Mouse (Mus musculus): ENCODE data around the gene Ptpn3. TPM values are rescaled to one million over a fixed set of nuclear protein-coding genes. Genes with fewer than 3 reads are reported as not detected.
A peak's percentile ranks its signal among the peaks of the same experiment; 100 is the strongest.

Ptpn3 gene
- polyA plus RNA-seq, 1 experiment from 2014 or later: 1.5 TPM

- Histone ChIP-seq H3K27ac (peak overlapping the region; percentile 81), H3K9ac (no peak overlapping the region), H3K4me1 (replicated peaks) (peaks cover 40% of the 10 kb centered on the region), H3K27me3 (no peaks in the 10 kb centered on the region), H3K4me3 (no peak overlapping the region), H3K4me2 (no peak overlapping the region; the same call in 1 of the 2 replicates), H3K9me3 (replicated peaks) (no peaks in the 10 kb centered on the region), H3K36me3 (no peaks in the 10 kb centered on the region)
- ATAC-seq (replicated peaks; ENCODE audit: insufficient number of reproducible peaks, insufficient read depth, low FRiP score, low read depth): peak; percentile 68
- 28% methylated on average over 5 of the region's 5 CpGs for WGBS
These were observed 65.1 kb downstream of the Ptpn3 start for GRCm38 (mm10) chr4:57236513-57236912.

GRCm38 (mm10) chr4:57235741-57236140 lies 65.9 kb downstream of the Ptpn3 start:
- peak overlapping the region; percentile 81 for H3K27ac ChIP-seq

GRCm38 (mm10) chr4:57234348-57234747 lies 67.3 kb downstream of the Ptpn3 start:
- no peak overlapping the region for H3K27ac ChIP-seq
- no peak overlapping the region for H3K9ac ChIP-seq
- no peaks in the 10 kb centered on the region for H3K36me3 ChIP-seq
- no peak for ATAC-seq (replicated peaks; ENCODE audit: insufficient number of reproducible peaks, insufficient read depth, low FRiP score, low read depth)
- no peaks in the 10 kb centered on the region for H3K27me3 ChIP-seq
- H3K4me3 ChIP-seq: no peak overlapping the region
- H3K4me1 ChIP-seq (replicated peaks): peaks cover 20% of the 10 kb centered on the region
- no peak overlapping the region for H3K4me2 ChIP-seq
- H3K9me3 ChIP-seq (replicated peaks): no peaks in the 10 kb centered on the region
- WGBS: 83% methylated on average over 7 of the region's 7 CpGs

More at GRCm38 (mm10) chr4:57235741-57236140, 65.9 kb downstream of the Ptpn3 start:
- Histone ChIP-seq H3K9me3 (replicated peaks) (no peaks in the 10 kb centered on the region), H3K27me3 (no peaks in the 10 kb centered on the region), H3K36me3 (no peaks in the 10 kb centered on the region), H3K4me1 (replicated peaks) (peaks cover 34% of the 10 kb centered on the region), H3K4me3 (no peak overlapping the region), H3K9ac (no peak overlapping the region), H3K4me2 (no peak overlapping the region)
- WGBS: 91% methylated on average over 4 of the region's 4 CpGs
- ATAC-seq (replicated peaks; ENCODE audit: insufficient number of reproducible peaks, insufficient read depth, low FRiP score, low read depth): no peak

GRCm38 (mm10) chr4:57232439-57232838 lies 69.2 kb downstream of the Ptpn3 start:
- no peaks in the 10 kb centered on the region for H3K27me3 ChIP-seq
- no peaks in the 10 kb centered on the region for H3K36me3 ChIP-seq
- H3K4me1 ChIP-seq (replicated peaks): peaks cover 13% of the 10 kb centered on the region
- WGBS: 94% methylated on average over 8 of the region's 8 CpGs
- ATAC-seq (replicated peaks; ENCODE audit: insufficient number of reproducible peaks, insufficient read depth, low FRiP score, low read depth): no peak
- no peak overlapping the region for H3K27ac ChIP-seq
- no peak overlapping the region for H3K9ac ChIP-seq
- no peak overlapping the region for H3K4me2 ChIP-seq
- H3K9me3 ChIP-seq (replicated peaks): no peaks in the 10 kb centered on the region
- no peak overlapping the region for H3K4me3 ChIP-seq

- Histone ChIP-seq H3K4me2 (no peak overlapping the region), H3K27ac (no peak overlapping the region), H3K9ac (no peak overlapping the region), H3K9me3 (replicated peaks) (no peaks in the 10 kb centered on the region), H3K4me3 (no peak overlapping the region), H3K36me3 (no peaks in the 10 kb centered on the region), H3K27me3 (no peaks in the 10 kb centered on the region), H3K4me1 (replicated peaks) (peaks cover 4% of the 10 kb centered on the region; the same call in 1 of the 2 replicates)
- ATAC-seq (replicated peaks; ENCODE audit: insufficient number of reproducible peaks, insufficient read depth, low FRiP score, low read depth): no peak
- WGBS: 79% methylated on average over 9 of the region's 9 CpGs
These were observed 70.3 kb downstream of the Ptpn3 start for GRCm38 (mm10) chr4:57231323-57231722.

GRCm38 (mm10) chr4:57230341-57230740 lies 71.3 kb downstream of the Ptpn3 start:
- H3K4me3 ChIP-seq: no peak overlapping the region
- H3K27ac ChIP-seq: no peak overlapping the region
- no peak for ATAC-seq (replicated peaks; ENCODE audit: insufficient number of reproducible peaks, insufficient read depth, low FRiP score, low read depth)
- no peaks in the 10 kb centered on the region for H3K9me3 ChIP-seq (replicated peaks)
- H3K36me3 ChIP-seq: no peaks in the 10 kb centered on the region
- no peak overlapping the region for H3K4me2 ChIP-seq
- no peak overlapping the region for H3K9ac ChIP-seq
- 0 out of 2 replicates have a peak, but pooled peaks cover 3% of the 10 kb centered on the region for H3K4me1 ChIP-seq (replicated peaks)
- H3K27me3 ChIP-seq: no peaks in the 10 kb centered on the region
- WGBS: 80% methylated on average over 7 of the region's 7 CpGs

- 0 out of 2 replicates have a peak, but pooled peaks cover 3% of the 10 kb centered on the region for H3K4me1 ChIP-seq (replicated peaks)
- ATAC-seq (replicated peaks; ENCODE audit: insufficient number of reproducible peaks, insufficient read depth, low FRiP score, low read depth): no peak
- H3K4me2 ChIP-seq: no peak overlapping the region
- H3K36me3 ChIP-seq: no peaks in the 10 kb centered on the region
- no peaks in the 10 kb centered on the region for H3K9me3 ChIP-seq (replicated peaks)
- 66% methylated on average over 18 of the region's 18 CpGs for WGBS
- no peak overlapping the region for H3K4me3 ChIP-seq
- H3K27me3 ChIP-seq: no peaks in the 10 kb centered on the region
- no peak overlapping the region for H3K9ac ChIP-seq
- no peak overlapping the region for H3K27ac ChIP-seq
These were observed 72.8 kb downstream of the Ptpn3 start for GRCm38 (mm10) chr4:57228601-57229520.

GRCm38 (mm10) chr4:57224776-57225175 lies 76.9 kb downstream of the Ptpn3 start:
- no peak overlapping the region for H3K4me2 ChIP-seq
- H3K9me3 ChIP-seq (replicated peaks): no peaks in the 10 kb centered on the region
- WGBS: 100% methylated on average over 2 of the region's 2 CpGs
- no peak for ATAC-seq (replicated peaks; ENCODE audit: insufficient number of reproducible peaks, insufficient read depth, low FRiP score, low read depth)
- no peak overlapping the region for H3K4me3 ChIP-seq
- H3K27me3 ChIP-seq: no peaks in the 10 kb centered on the region
- H3K36me3 ChIP-seq: no peaks in the 10 kb centered on the region
- no peak overlapping the region for H3K9ac ChIP-seq
- H3K27ac ChIP-seq: no peak overlapping the region
- H3K4me1 ChIP-seq (replicated peaks): 0 out of 2 replicates have a peak, but pooled peaks cover 3% of the 10 kb centered on the region

- WGBS: 87% methylated on average over 9 of the region's 9 CpGs
- no peaks in the 10 kb centered on the region for H3K4me1 ChIP-seq (replicated peaks)
- H3K9ac ChIP-seq: no peak overlapping the region
These were observed 83.9 kb downstream of the Ptpn3 start for GRCm38 (mm10) chr4:57217746-57218145.

GRCm38 (mm10) chr4:57216535-57216934 lies 85.1 kb downstream of the Ptpn3 start:
- ATAC-seq (replicated peaks; ENCODE audit: insufficient number of reproducible peaks, insufficient read depth, low FRiP score, low read depth): no peak
- Histone ChIP-seq H3K4me3 (no peak overlapping the region), H3K4me2 (no peak overlapping the region), H3K27ac (no peak overlapping the region), H3K4me1 (replicated peaks) (no peaks in the 10 kb centered on the region), H3K9ac (no peak overlapping the region), H3K36me3 (no peaks in the 10 kb centered on the region), H3K27me3 (no peaks in the 10 kb centered on the region), H3K9me3 (replicated peaks) (no peaks in the 10 kb centered on the region)
- 91% methylated on average over 4 of the region's 4 CpGs for WGBS

More at GRCm38 (mm10) chr4:57217746-57218145, 83.9 kb downstream of the Ptpn3 start:
- Histone ChIP-seq H3K27ac (no peak overlapping the region), H3K4me3 (no peak overlapping the region), H3K9me3 (replicated peaks) (no peaks in the 10 kb centered on the region), H3K4me2 (no peak overlapping the region), H3K36me3 (no peaks in the 10 kb centered on the region), H3K27me3 (no peaks in the 10 kb centered on the region)
- ATAC-seq (replicated peaks; ENCODE audit: insufficient number of reproducible peaks, insufficient read depth, low FRiP score, low read depth): no peak

- no peak for ATAC-seq (replicated peaks; ENCODE audit: insufficient number of reproducible peaks, insufficient read depth, low FRiP score, low read depth)
- WGBS: 93% methylated on average over 9 of the region's 9 CpGs
These were observed 86.8 kb downstream of the Ptpn3 start for GRCm38 (mm10) chr4:57214852-57215251.

More at GRCm38 (mm10) chr4:57214852-57215251, 86.8 kb downstream of the Ptpn3 start:
- Histone ChIP-seq H3K4me3 (no peak overlapping the region), H3K36me3 (no peaks in the 10 kb centered on the region), H3K9me3 (replicated peaks) (no peaks in the 10 kb centered on the region), H3K4me1 (replicated peaks) (no peaks in the 10 kb centered on the region), H3K27me3 (no peaks in the 10 kb centered on the region), H3K27ac (no peak overlapping the region), H3K9ac (no peak overlapping the region), H3K4me2 (no peak overlapping the region)
